Mouse (Mus musculus) CD4-positive, CD25-positive, alpha-beta regulatory T cell, adult 9 weeks (primary cell): ENCODE data around the gene Stard5. TPM values are rescaled to one million over a fixed set of nuclear protein-coding genes. Genes with fewer than 3 reads are reported as not detected.

Source experiments
- polyA plus RNA-seq: library from polyadenylated mRNA; unstranded; fragments of 100-300 nt; shearing (Covaris generic); gene quantifications from one replicate; pipeline ENCODE4 v1.2.1, GENCODE M21; 2017

Stard5 gene
- polyA plus RNA-seq: 53.2 TPM

DNA sequence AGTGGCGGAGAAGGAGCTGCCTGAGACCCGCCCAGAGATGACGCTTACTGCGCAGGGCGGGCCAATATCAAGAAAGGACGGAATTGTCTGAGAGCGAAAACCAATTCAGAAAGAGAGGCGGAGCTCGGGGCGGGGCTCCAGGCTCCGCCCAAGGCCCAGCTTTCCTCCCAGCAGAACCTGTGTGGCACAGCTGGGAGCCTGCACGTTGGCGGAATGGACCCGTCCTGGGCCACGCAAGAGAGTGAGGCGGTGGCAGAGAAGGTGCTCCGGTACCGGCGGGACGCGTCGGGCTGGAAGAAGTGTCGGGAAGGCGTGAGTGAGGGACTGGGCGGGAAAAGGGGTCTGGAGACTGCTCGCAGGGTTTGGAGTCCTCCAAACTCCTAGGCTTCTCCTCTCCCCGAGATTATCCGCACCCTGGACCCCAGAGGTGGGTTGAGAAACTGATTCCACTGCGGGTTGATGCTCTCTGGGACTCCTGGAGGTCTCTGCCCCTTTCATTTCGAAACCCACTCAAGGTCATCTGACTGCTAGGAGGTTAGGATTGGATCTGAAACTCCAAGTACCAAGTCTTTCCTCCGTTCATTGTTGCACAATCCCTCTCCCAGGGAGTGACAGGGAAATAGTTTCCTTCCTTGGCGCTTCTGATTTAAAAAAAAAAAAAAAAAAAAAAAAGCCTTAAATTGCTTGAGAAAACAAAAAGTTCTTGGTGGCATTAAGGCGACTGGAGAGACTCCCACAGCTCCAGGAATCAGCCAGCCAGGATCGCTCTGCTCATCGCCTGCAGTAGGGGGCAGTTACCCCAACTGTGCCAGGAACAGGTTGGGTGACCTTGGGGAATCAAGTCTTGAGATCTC, at the start of gene Stard5:
Gene Stard5, plus strand, starts transcription at position 132 of the 854 bp plus-strand sequence.

DNA sequence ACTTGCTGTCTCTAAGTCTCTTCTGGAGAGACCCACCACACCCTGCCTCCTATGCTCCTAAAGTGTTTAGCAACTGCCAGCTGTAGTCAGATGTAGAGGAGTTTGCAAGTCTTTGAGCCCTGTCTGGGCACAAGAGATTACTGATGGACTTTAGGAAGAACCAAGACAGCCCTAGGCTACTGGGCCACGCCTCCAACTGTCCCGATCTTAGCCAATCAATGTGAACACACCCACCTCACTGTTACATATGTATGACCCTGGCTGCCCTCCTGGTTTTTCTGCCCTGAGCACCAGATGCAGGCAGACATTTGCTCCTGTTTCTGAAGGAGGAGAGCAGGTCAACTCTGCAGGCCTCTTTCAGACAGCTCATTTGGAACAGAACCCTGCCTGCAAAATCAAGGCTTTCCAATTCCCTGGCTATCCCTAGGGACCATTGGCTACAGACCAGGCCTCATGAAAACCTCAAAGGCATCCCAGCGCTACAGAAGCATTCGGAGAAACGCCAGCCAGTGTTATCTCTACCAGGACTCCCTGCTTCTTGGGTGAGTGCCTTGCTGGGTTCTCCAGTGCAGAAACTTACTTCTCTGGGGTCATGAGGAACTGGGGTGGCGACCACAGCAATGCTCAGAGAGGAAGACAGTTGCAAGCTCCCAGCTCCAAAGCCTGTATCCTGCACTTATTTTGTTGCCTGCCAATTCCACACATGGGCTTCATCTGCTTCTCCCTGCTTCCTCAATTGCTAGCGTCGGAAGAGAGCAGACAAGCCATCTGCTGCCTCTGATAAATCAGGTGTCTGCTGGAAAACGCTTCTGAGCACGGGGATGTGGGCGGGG, 46.9 kb upstream of the Stard5 start, which contains the start of gene Tmc3:
Gene Tmc3, plus strand, starts transcription at position 289 of the 833 bp plus-strand sequence.

Other genes starting within 250 kb of the Stard5 start
- 2.0 TPM for gene Tmc3, start 47.0 kb upstream of the Stard5 start, polyA plus RNA-seq
- gene Il16, start 113.8 kb downstream of the Stard5 start, polyA plus RNA-seq: 502 TPM
- gene Cfap161, start 162.9 kb downstream of the Stard5 start, polyA plus RNA-seq: not detected